Mouse (Mus musculus) midbrain, embryonic 11.5 days (tissue): ENCODE results near the gene Trim13. TPM values are rescaled to one million over a fixed set of nuclear protein-coding genes. Genes with fewer than 3 reads are reported as not detected.

Experiments
- ATAC-seq: fragments of 200-750 bp; cut with Nextera tagmentation; 2 replicates; pipeline ENCODE4 v1.8.0; 2017; ENCODE audit warnings: moderate TSS enrichment, moderate library complexity; ENCODE audit not compliant: low FRiP score
- DNase-seq: peaks from one replicate; pipeline ENCODE4 v3.0.0; 2015; ENCODE audit warnings: low spot score; ENCODE audit errors: missing footprints
- H3K27ac ChIP-seq: fragments of 300-500 bp; sonication (generic); 2 replicates; pipeline ENCODE4 v1.5.1; 2014; ENCODE audit warnings: low read depth, low read length
- H3K27me3 ChIP-seq: fragments of 300-500 bp; sonication (generic); 2 replicates; pipeline ENCODE4 v1.6.1; 2014; ENCODE audit warnings: mild to moderate bottlenecking, low read length, moderate library complexity, mixed read lengths; ENCODE audit not compliant: control insufficient read depth, insufficient read depth
- H3K36me3 ChIP-seq: fragments of 300-500 bp; sonication (generic); 2 replicates; pipeline ENCODE4 v1.6.1; 2014; ENCODE audit warnings: mild to moderate bottlenecking, low read length, moderate library complexity, mixed read lengths; ENCODE audit not compliant: control insufficient read depth, insufficient read depth
- H3K4me1 ChIP-seq: fragments of 300-500 bp; sonication (generic); 2 replicates; pipeline ENCODE4 v1.6.1; 2014; ENCODE audit warnings: low read length; ENCODE audit not compliant: control insufficient read depth, insufficient read depth
- H3K4me2 ChIP-seq: fragments of 300-500 bp; sonication (generic); 2 replicates; pipeline ENCODE4 v1.6.1; 2014; ENCODE audit warnings: mild to moderate bottlenecking, moderate library complexity
- H3K4me3 ChIP-seq: fragments of 300-500 bp; sonication (generic); 2 replicates; pipeline ENCODE4 v1.5.1; 2014; ENCODE audit warnings: low read depth, low read length
- H3K9ac ChIP-seq: fragments of 300-500 bp; sonication (generic); 2 replicates; pipeline ENCODE4 v1.6.1; 2014; ENCODE audit warnings: low read length
- H3K9me3 ChIP-seq: fragments of 300-500 bp; sonication (generic); 2 replicates; pipeline ENCODE4 v1.6.1; 2016; ENCODE audit warnings: low read length; ENCODE audit not compliant: control insufficient read depth
- WGBS: fragments of 180-500 bp; shearing (Covaris S2); extraction: QIAGEN DNeasy Blood & Tissue Kit; methylation state at CpG from one replicate; pipeline ENCODE4 v1.1.7; 2014; 5-methylcytosine and 5-hydroxymethylcytosine counted together
- microRNA counts: library from miRNA; unstranded; fragments of <30 nt; microRNA quantifications from one replicate; lab custom pipeline; 2015
- microRNA-seq: library from miRNA; unstranded; fragments of <30 nt; microRNA quantifications from one replicate; pipeline ENCODE4, GENCODE M21; 2017
- polyA plus RNA-seq: library from polyadenylated mRNA; unstranded; fragments of >200 nt; fragmentation: Nextera tagmentation; extraction: Ambion mirVana; gene quantifications from 2 replicates; pipeline ENCODE4 v1.2.1, GENCODE M21; 2014

Trim13 gene
- polyA plus RNA-seq, 1 experiment from 2014 or later: 28.7 TPM

- H3K4me1 ChIP-seq: no peaks in the 10 kb centered on the region
- peak overlapping the region; percentile 96 for H3K9ac ChIP-seq
- H3K9me3 ChIP-seq: no peaks in the 10 kb centered on the region
- WGBS: under 1% methylated on average over 24 of the region's 24 CpGs
- peak overlapping the region; percentile 91 for H3K27ac ChIP-seq
- DNase-seq (peak; percentile 96), ATAC-seq (no peak)
- no peaks in the 10 kb centered on the region for H3K36me3 ChIP-seq
- H3K27me3 ChIP-seq: no peaks in the 10 kb centered on the region
- H3K4me2 ChIP-seq: peak overlapping the region; percentile 64
- peak overlapping the region; percentile 91 for H3K4me3 ChIP-seq
Measured at GRCm38 (mm10) chr14:61647182-61647880, 49.3 kb downstream of the Trim13 start.

GRCm38 (mm10) chr14:61647881-61648684 lies 50.0 kb downstream of the Trim13 start:
- DNase-seq (peak; percentile 96), ATAC-seq (peak; percentile 79)
- Histone ChIP-seq H3K27me3 (no peaks in the 10 kb centered on the region), H3K9me3 (no peaks in the 10 kb centered on the region), H3K4me2 (peak overlapping the region; percentile 64), H3K27ac (peak overlapping the region; percentile 91), H3K4me3 (peak overlapping the region; percentile 91), H3K4me1 (no peaks in the 10 kb centered on the region), H3K9ac (peak overlapping the region; percentile 96), H3K36me3 (no peaks in the 10 kb centered on the region)
- under 1% methylated on average over 85 of the region's 95 CpGs for WGBS

- Histone ChIP-seq H3K9me3 (no peaks in the 10 kb centered on the region), H3K4me3 (peak overlapping the region; percentile 91), H3K27ac (peak overlapping the region; percentile 91), H3K9ac (peak overlapping the region; percentile 96), H3K36me3 (no peaks in the 10 kb centered on the region), H3K4me1 (no peaks in the 10 kb centered on the region), H3K4me2 (peak overlapping the region; percentile 64), H3K27me3 (no peaks in the 10 kb centered on the region)
- DNase-seq: peak; percentile 100
- ATAC-seq: peak; percentile 93
- 3% methylated on average over 62 of the region's 62 CpGs for WGBS
Measured at GRCm38 (mm10) chr14:61648685-61649504, 50.8 kb downstream of the Trim13 start.

GRCm38 (mm10) chr14:61650291-61650960 lies 52.4 kb downstream of the Trim13 start:
- Histone ChIP-seq H3K9me3 (no peaks in the 10 kb centered on the region), H3K27ac (no peak overlapping the region), H3K4me3 (no peak overlapping the region), H3K9ac (no peak overlapping the region), H3K27me3 (no peaks in the 10 kb centered on the region), H3K4me2 (no peak overlapping the region), H3K4me1 (no peaks in the 10 kb centered on the region), H3K36me3 (no peaks in the 10 kb centered on the region)
- WGBS: 44% methylated on average over 9 of the region's 9 CpGs
- DNase-seq (peak; percentile 93), ATAC-seq (no peak)

MicroRNAs within 50 kb of the gene (microRNA counts, 519-probe panel; counts per million panel counts)
- microRNA mmu-miR-15a (lab: Ali Mortazavi, UCI) (7,169 counts per million, percentile 93 among the panel's probes with 10 or more counts), microRNA mmu-miR-16 (lab: Ali Mortazavi, UCI) (8,136 counts per million, percentile 98 among the panel's probes with 10 or more counts)

Small RNAs within 50 kb of the gene (microRNA-seq; reads per million reads assigned to microRNA genes)
- gene Mir15a (11,144 reads per million, percentile 96 among the genes with 10 or more reads in this experiment), gene Mir16-1 (3,429 reads per million, percentile 87 among the genes with 10 or more reads in this experiment)

Other genes with a start within 250 kb of the Trim13 start
- gene Ebpl, start 237.8 kb upstream of the Trim13 start, polyA plus RNA-seq: 9.8 and 10.6 TPM in 2 replicates
- gene Kpna3, start 158.4 kb upstream of the Trim13 start, polyA plus RNA-seq: 110 and 116 TPM in 2 replicates
- gene Spryd7, start 41.4 kb upstream of the Trim13 start, polyA plus RNA-seq: 16.2 and 19.8 TPM in 2 replicates
- 0.49 and 0.80 TPM in 2 replicates for gene Kcnrg, start 9.2 kb downstream of the Trim13 start, polyA plus RNA-seq